Mouse (Mus musculus): ENCODE data around the gene Tusc2. TPM values are rescaled to one million over a fixed set of nuclear protein-coding genes. Genes with fewer than 3 reads are reported as not detected.

Gene Tusc2
- polyA plus RNA-seq, 1 experiment, result 49.7 TPM

GRCm38 (mm10) chr9:107590058-107590772 is 27.2 kb downstream of the Tusc2 start:
- H3K27me3 ChIP-seq (ENCODE audit: control insufficient read depth, insufficient read depth, low read length), result no peaks in the 10 kb centered on the region
- peak overlapping the region; percentile 51 for H3K4me3 ChIP-seq (ENCODE audit: low read depth, low read length)
- H3K36me3 ChIP-seq (ENCODE audit: control insufficient read depth, insufficient read depth, low read length), result peaks cover 27% of the 10 kb centered on the region
- WGBS, result 23% methylated on average over 25 of the region's 25 CpGs
- TF ChIP-seq POLR2A (IDR thresholded peaks at IDR 0.05; ENCODE audit: low read depth, low read length) (no peak), CTCF (IDR thresholded peaks at IDR 0.05; ENCODE audit: extremely low read depth, insufficient read length, insufficient replicate concordance, low read depth, low read length) (peak; percentile 17; the same call in 1 of the 2 replicates)
- H3K27ac ChIP-seq (ENCODE audit: insufficient read depth, low read depth, low read length), result peak overlapping the region; percentile 94
- H3K4me1 ChIP-seq (ENCODE audit: control insufficient read depth, insufficient read depth, insufficient read length, low read length), result peaks cover 25% of the 10 kb centered on the region

- H3K27me3 ChIP-seq (ENCODE audit: control insufficient read depth, insufficient read depth, low read length), result no peaks in the 10 kb centered on the region
- TF ChIP-seq POLR2A (IDR thresholded peaks at IDR 0.05; ENCODE audit: low read depth, low read length) (peak; percentile 36; the same call in 1 of the 2 replicates), CTCF (IDR thresholded peaks at IDR 0.05; ENCODE audit: extremely low read depth, insufficient read length, insufficient replicate concordance, low read depth, low read length) (no peak)
- peak overlapping the region; percentile 51 for H3K4me3 ChIP-seq (ENCODE audit: low read depth, low read length)
- H3K36me3 ChIP-seq (ENCODE audit: control insufficient read depth, insufficient read depth, low read length), result peaks cover 27% of the 10 kb centered on the region
- H3K4me1 ChIP-seq (ENCODE audit: control insufficient read depth, insufficient read depth, insufficient read length, low read length), result peaks cover 25% of the 10 kb centered on the region
- 25% methylated on average over 6 of the region's 6 CpGs for WGBS
- H3K27ac ChIP-seq (ENCODE audit: insufficient read depth, low read depth, low read length), result peak overlapping the region; percentile 94
Observed at GRCm38 (mm10) chr9:107590773-107591060, 27.7 kb downstream of the Tusc2 start.

- H3K27ac ChIP-seq (ENCODE audit: insufficient read depth, low read depth, low read length), result no peak overlapping the region
Observed at GRCm38 (mm10) chr9:107593101-107593976, 30.3 kb downstream of the Tusc2 start.

GRCm38 (mm10) chr9:107594281-107595062 is 31.4 kb downstream of the Tusc2 start:
- H3K36me3 ChIP-seq (ENCODE audit: control insufficient read depth, insufficient read depth, low read length), result peaks cover 37% of the 10 kb centered on the region
- TF ChIP-seq POLR2A (IDR thresholded peaks at IDR 0.05; ENCODE audit: low read depth, low read length) (no peak), CTCF (IDR thresholded peaks at IDR 0.05; ENCODE audit: extremely low read depth, insufficient read length, insufficient replicate concordance, low read depth, low read length) (no peak)
- H3K27me3 ChIP-seq (ENCODE audit: control insufficient read depth, insufficient read depth, low read length), result no peaks in the 10 kb centered on the region
- H3K4me1 ChIP-seq (ENCODE audit: control insufficient read depth, insufficient read depth, insufficient read length, low read length), result peaks cover 28% of the 10 kb centered on the region
- no peak overlapping the region for H3K27ac ChIP-seq (ENCODE audit: insufficient read depth, low read depth, low read length)
- WGBS, result 84% methylated on average over 8 of the region's 8 CpGs
- H3K4me3 ChIP-seq (ENCODE audit: low read depth, low read length), result no peak overlapping the region

More at GRCm38 (mm10) chr9:107593101-107593976, 30.3 kb downstream of the Tusc2 start:
- Histone ChIP-seq H3K4me3 (ENCODE audit: low read depth, low read length) (no peak overlapping the region), H3K27me3 (ENCODE audit: control insufficient read depth, insufficient read depth, low read length) (no peaks in the 10 kb centered on the region), H3K36me3 (ENCODE audit: control insufficient read depth, insufficient read depth, low read length) (peaks cover 32% of the 10 kb centered on the region), H3K4me1 (ENCODE audit: control insufficient read depth, insufficient read depth, insufficient read length, low read length) (peaks cover 28% of the 10 kb centered on the region)
- WGBS, result 81% methylated on average over 11 of the region's 11 CpGs
- TF ChIP-seq POLR2A (IDR thresholded peaks at IDR 0.05; ENCODE audit: low read depth, low read length) (no peak), CTCF (IDR thresholded peaks at IDR 0.05; ENCODE audit: extremely low read depth, insufficient read length, insufficient replicate concordance, low read depth, low read length) (no peak)

- Histone ChIP-seq H3K27me3 (ENCODE audit: control insufficient read depth, insufficient read depth, low read length) (no peaks in the 10 kb centered on the region), H3K36me3 (ENCODE audit: control insufficient read depth, insufficient read depth, low read length) (peaks cover 35% of the 10 kb centered on the region), H3K4me1 (ENCODE audit: control insufficient read depth, insufficient read depth, insufficient read length, low read length) (peaks cover 32% of the 10 kb centered on the region), H3K27ac (ENCODE audit: insufficient read depth, low read depth, low read length) (no peak overlapping the region), H3K4me3 (ENCODE audit: low read depth, low read length) (no peak overlapping the region)
- 80% methylated on average over 11 of the region's 11 CpGs for WGBS
- TF ChIP-seq POLR2A (IDR thresholded peaks at IDR 0.05; ENCODE audit: low read depth, low read length), result no peak
- TF ChIP-seq CTCF (IDR thresholded peaks at IDR 0.05; ENCODE audit: extremely low read depth, insufficient read length, insufficient replicate concordance, low read depth, low read length), result no peak
Observed at GRCm38 (mm10) chr9:107596619-107597569, 33.8 kb downstream of the Tusc2 start.

GRCm38 (mm10) chr9:107598385-107598784 is 35.3 kb downstream of the Tusc2 start:
- H3K4me3 ChIP-seq (ENCODE audit: low read depth, low read length), result no peak overlapping the region
- H3K4me1 ChIP-seq (ENCODE audit: control insufficient read depth, insufficient read depth, insufficient read length, low read length), result peaks cover 39% of the 10 kb centered on the region
- peak overlapping the region; percentile 45 for H3K27ac ChIP-seq (ENCODE audit: insufficient read depth, low read depth, low read length)
- no peaks in the 10 kb centered on the region for H3K27me3 ChIP-seq (ENCODE audit: control insufficient read depth, insufficient read depth, low read length)
- H3K36me3 ChIP-seq (ENCODE audit: control insufficient read depth, insufficient read depth, low read length), result peaks cover 28% of the 10 kb centered on the region
- TF ChIP-seq CTCF (IDR thresholded peaks at IDR 0.05; ENCODE audit: extremely low read depth, insufficient read length, insufficient replicate concordance, low read depth, low read length) (no peak), POLR2A (IDR thresholded peaks at IDR 0.05; ENCODE audit: low read depth, low read length) (no peak)
- 54% methylated on average over 5 of the region's 5 CpGs for WGBS

Data from small intestine, adult 2 months (tissue).